Mouse (Mus musculus) heart, embryonic 15.5 days (tissue): Measurements from ENCODE around the gene Setd1b. TPM values are rescaled to one million over a fixed set of nuclear protein-coding genes. Genes with fewer than 3 reads are reported as not detected.

Experiments used
- ATAC-seq: fragments of 200-750 bp; cut with Nextera tagmentation; replicated peaks from 2 replicates; pipeline ENCODE4 v1.8.0; 2017; ENCODE audit warnings: low read depth, moderate TSS enrichment; ENCODE audit not compliant: insufficient number of reproducible peaks, insufficient read depth, low FRiP score
- H3K27ac ChIP-seq: fragments of 300-500 bp; sonication (generic); 2 replicates; pipeline ENCODE4 v1.5.1; 2015; ENCODE audit warnings: mild to moderate bottlenecking, inconsistent platforms
- H3K27me3 ChIP-seq: fragments of 300-500 bp; sonication (generic); 2 replicates; pipeline ENCODE4 v1.6.1; 2015; ENCODE audit warnings: inconsistent platforms
- H3K36me3 ChIP-seq: fragments of 300-500 bp; sonication (generic); 2 replicates; pipeline ENCODE4 v1.6.1; 2015; ENCODE audit warnings: mild to moderate bottlenecking, inconsistent platforms
- H3K4me1 ChIP-seq: fragments of 300-500 bp; sonication (generic); replicated peaks from 2 replicates; pipeline ENCODE4 v1.6.1; 2015; ENCODE audit warnings: inconsistent platforms
- H3K4me2 ChIP-seq: fragments of 300-500 bp; sonication (generic); 2 replicates; pipeline ENCODE4 v1.6.1; 2015; ENCODE audit warnings: inconsistent platforms, mild to moderate bottlenecking, moderate library complexity
- H3K4me3 ChIP-seq: fragments of 300-500 bp; sonication (generic); 2 replicates; pipeline ENCODE4 v1.5.1; 2015; ENCODE audit warnings: mild to moderate bottlenecking, inconsistent platforms
- H3K9ac ChIP-seq: fragments of 300-500 bp; sonication (generic); 2 replicates; pipeline ENCODE4 v1.6.1; 2015; ENCODE audit warnings: mild to moderate bottlenecking, inconsistent platforms
- H3K9me3 ChIP-seq: fragments of 300-500 bp; sonication (generic); replicated peaks from 2 replicates; pipeline ENCODE4 v1.6.1; 2016; ENCODE audit warnings: inconsistent platforms
- WGBS: fragments of 180-500 bp; shearing (Covaris S2); methylation state at CpG from one replicate; pipeline ENCODE4 v1.1.7; 2015; ENCODE audit warnings: mixed read lengths; 5-methylcytosine and 5-hydroxymethylcytosine counted together
- polyA plus RNA-seq: library from polyadenylated mRNA; unstranded; fragments of >200 nt; fragmentation: Nextera tagmentation; extraction: Ambion mirVana; gene quantifications from 2 replicates; pipeline ENCODE4 v1.2.1, GENCODE M21; 2015

Gene Setd1b
- polyA plus RNA-seq, 1 experiment from 2014 or later, result 6.0 TPM

- no peaks in the 10 kb centered on the region for H3K9me3 ChIP-seq
- peaks cover 15% of the 10 kb centered on the region for H3K4me1 ChIP-seq
- WGBS, result 67% methylated on average over 11 of the region's 11 CpGs
- no peaks in the 10 kb centered on the region for H3K27me3 ChIP-seq
- ATAC-seq, result no peak
- H3K9ac ChIP-seq, result no peak overlapping the region
- H3K36me3 ChIP-seq, result no peaks in the 10 kb centered on the region
- H3K27ac ChIP-seq, result no peak overlapping the region
- no peak overlapping the region for H3K4me2 ChIP-seq
- no peak overlapping the region for H3K4me3 ChIP-seq
Observed at GRCm38 (mm10) chr5:123114109-123114508, 27.9 kb upstream of the Setd1b start.

GRCm38 (mm10) chr5:123114924-123115323, 27.1 kb upstream of the Setd1b start:
- ATAC-seq, result 0 out of 2 replicates have a peak, but pooled peaks have one; percentile 50
- H3K9ac ChIP-seq, result no peak overlapping the region
- H3K4me2 ChIP-seq, result no peak overlapping the region
- no peaks in the 10 kb centered on the region for H3K36me3 ChIP-seq
- peaks cover 8% of the 10 kb centered on the region for H3K4me1 ChIP-seq
- H3K9me3 ChIP-seq, result no peaks in the 10 kb centered on the region
- no peak overlapping the region for H3K4me3 ChIP-seq
- no peaks in the 10 kb centered on the region for H3K27me3 ChIP-seq
- WGBS, result 39% methylated on average over 7 of the region's 7 CpGs
- H3K27ac ChIP-seq, result no peak overlapping the region

GRCm38 (mm10) chr5:123116080-123116479, 25.9 kb upstream of the Setd1b start:
- Histone ChIP-seq H3K9me3 (no peaks in the 10 kb centered on the region), H3K4me2 (no peak overlapping the region), H3K4me1 (no peaks in the 10 kb centered on the region), H3K9ac (no peak overlapping the region), H3K27me3 (no peaks in the 10 kb centered on the region), H3K36me3 (no peaks in the 10 kb centered on the region), H3K4me3 (no peak overlapping the region), H3K27ac (no peak overlapping the region)
- 0 out of 2 replicates have a peak, but pooled peaks have one; percentile 2 for ATAC-seq
- WGBS, result 53% methylated on average over 8 of the region's 8 CpGs

- ATAC-seq, result no peak
- no peak overlapping the region for H3K27ac ChIP-seq
- H3K9ac ChIP-seq, result no peak overlapping the region
- no peaks in the 10 kb centered on the region for H3K9me3 ChIP-seq
- H3K4me1 ChIP-seq, result no peaks in the 10 kb centered on the region
- WGBS, result 22% methylated on average over 10 of the region's 10 CpGs
- no peak overlapping the region for H3K4me3 ChIP-seq
- no peaks in the 10 kb centered on the region for H3K36me3 ChIP-seq
- H3K27me3 ChIP-seq, result no peaks in the 10 kb centered on the region
- H3K4me2 ChIP-seq, result no peak overlapping the region
Observed at GRCm38 (mm10) chr5:123117257-123117656, 24.7 kb upstream of the Setd1b start.

- Histone ChIP-seq H3K9ac (no peak overlapping the region), H3K27ac (no peak overlapping the region), H3K27me3 (no peaks in the 10 kb centered on the region), H3K4me2 (no peak overlapping the region), H3K4me1 (no peaks in the 10 kb centered on the region), H3K9me3 (no peaks in the 10 kb centered on the region), H3K4me3 (no peak overlapping the region), H3K36me3 (no peaks in the 10 kb centered on the region)
- ATAC-seq, result no peak
- WGBS, result 78% methylated on average over 8 of the region's 8 CpGs
Observed at GRCm38 (mm10) chr5:123117773-123118172, 24.2 kb upstream of the Setd1b start.

GRCm38 (mm10) chr5:123118826-123119225, 23.2 kb upstream of the Setd1b start:
- Histone ChIP-seq H3K9ac (no peak overlapping the region), H3K27me3 (no peaks in the 10 kb centered on the region), H3K4me3 (no peak overlapping the region), H3K4me1 (no peaks in the 10 kb centered on the region), H3K36me3 (no peaks in the 10 kb centered on the region), H3K27ac (no peak overlapping the region), H3K9me3 (no peaks in the 10 kb centered on the region), H3K4me2 (no peak overlapping the region)
- WGBS, result 67% methylated on average over 10 of the region's 10 CpGs
- ATAC-seq, result no peak

GRCm38 (mm10) chr5:123120624-123121215, 21.3 kb upstream of the Setd1b start:
- Histone ChIP-seq H3K36me3 (no peaks in the 10 kb centered on the region), H3K4me3 (no peak overlapping the region), H3K27me3 (no peaks in the 10 kb centered on the region), H3K9ac (no peak overlapping the region), H3K9me3 (no peaks in the 10 kb centered on the region), H3K27ac (no peak overlapping the region), H3K4me1 (peaks cover 5% of the 10 kb centered on the region), H3K4me2 (no peak overlapping the region)
- 73% methylated on average over 7 of the region's 7 CpGs for WGBS
- ATAC-seq, result no peak

- Histone ChIP-seq H3K4me3 (no peak overlapping the region), H3K27me3 (no peaks in the 10 kb centered on the region), H3K9ac (no peak overlapping the region), H3K4me1 (peaks cover 12% of the 10 kb centered on the region), H3K9me3 (no peaks in the 10 kb centered on the region), H3K27ac (no peak overlapping the region), H3K36me3 (no peaks in the 10 kb centered on the region), H3K4me2 (no peak overlapping the region)
- 88% methylated on average over 4 of the region's 4 CpGs for WGBS
- no peak for ATAC-seq
Observed at GRCm38 (mm10) chr5:123122181-123122580, 19.8 kb upstream of the Setd1b start.

GRCm38 (mm10) chr5:123125105-123125504, 16.9 kb upstream of the Setd1b start:
- Histone ChIP-seq H3K4me3 (no peak overlapping the region), H3K27me3 (no peaks in the 10 kb centered on the region), H3K36me3 (no peaks in the 10 kb centered on the region), H3K9me3 (no peaks in the 10 kb centered on the region), H3K9ac (no peak overlapping the region), H3K4me1 (peaks cover 19% of the 10 kb centered on the region), H3K27ac (no peak overlapping the region), H3K4me2 (no peak overlapping the region)
- ATAC-seq, result no peak
- WGBS, result 80% methylated on average over 6 of the region's 6 CpGs

GRCm38 (mm10) chr5:123125638-123126406, 16.2 kb upstream of the Setd1b start:
- ATAC-seq, result no peak; the same call in 1 of the 2 replicates
- H3K27ac ChIP-seq, result peak overlapping the region; percentile 20
- peaks cover 19% of the 10 kb centered on the region for H3K4me1 ChIP-seq
- H3K4me2 ChIP-seq, result no peak overlapping the region
- no peaks in the 10 kb centered on the region for H3K27me3 ChIP-seq
- no peaks in the 10 kb centered on the region for H3K9me3 ChIP-seq
- 59% methylated on average over 18 of the region's 18 CpGs for WGBS
- H3K9ac ChIP-seq, result no peak overlapping the region
- no peaks in the 10 kb centered on the region for H3K36me3 ChIP-seq
- H3K4me3 ChIP-seq, result no peak overlapping the region

GRCm38 (mm10) chr5:123127031-123127430, 15.0 kb upstream of the Setd1b start:
- 76% methylated on average over 6 of the region's 6 CpGs for WGBS
- H3K36me3 ChIP-seq, result no peaks in the 10 kb centered on the region
- no peak overlapping the region for H3K4me3 ChIP-seq
- no peak overlapping the region for H3K27ac ChIP-seq
- ATAC-seq, result no peak
- H3K27me3 ChIP-seq, result no peaks in the 10 kb centered on the region
- H3K4me2 ChIP-seq, result no peak overlapping the region
- no peaks in the 10 kb centered on the region for H3K9me3 ChIP-seq
- H3K4me1 ChIP-seq, result peaks cover 23% of the 10 kb centered on the region
- no peak overlapping the region for H3K9ac ChIP-seq
